Mouse (Mus musculus) hindbrain, postnatal 0 days (tissue): Measurements from ENCODE around the gene Slc25a15. TPM values are rescaled to one million over a fixed set of nuclear protein-coding genes. Genes with fewer than 3 reads are reported as not detected.

Source experiments
- ATAC-seq: fragments of 200-750 bp; cut with Nextera tagmentation; 2 replicates; pipeline ENCODE4 v1.8.0; 2017; ENCODE audit warnings: mild to moderate bottlenecking, moderate TSS enrichment, moderate library complexity
- DNase-seq: peaks from one replicate; pipeline ENCODE4 v3.0.0-alpha.2; 2015; ENCODE audit warnings: low spot score
- H3K27ac ChIP-seq: fragments of 300-500 bp; sonication (generic); 2 replicates; pipeline ENCODE4 v1.5.1; 2014; ENCODE audit warnings: mild to moderate bottlenecking
- H3K27me3 ChIP-seq: fragments of 300-500 bp; sonication (generic); 2 replicates; pipeline ENCODE4 v1.6.1; 2014; ENCODE audit warnings: low read length, mixed read lengths; ENCODE audit not compliant: insufficient read depth
- H3K36me3 ChIP-seq: fragments of 300-500 bp; sonication (generic); 2 replicates; pipeline ENCODE4 v1.6.1; 2014; ENCODE audit warnings: low read length, mixed read lengths; ENCODE audit not compliant: insufficient read depth
- H3K4me1 ChIP-seq: fragments of 300-500 bp; sonication (generic); 2 replicates; pipeline ENCODE4 v1.6.1; 2014; ENCODE audit warnings: antibody characterized with exemption, low read length, mixed read lengths; ENCODE audit not compliant: insufficient read depth
- H3K4me2 ChIP-seq: fragments of 300-500 bp; sonication (generic); 2 replicates; pipeline ENCODE4 v1.6.1; 2014; ENCODE audit warnings: low read depth, mild to moderate bottlenecking, low read length, moderate library complexity, mixed read lengths
- H3K4me3 ChIP-seq: fragments of 300-500 bp; sonication (generic); 2 replicates; pipeline ENCODE4 v1.5.1; 2014; ENCODE audit warnings: low read length
- H3K9ac ChIP-seq: fragments of 300-500 bp; sonication (generic); replicated peaks from 2 replicates; pipeline ENCODE4 v1.6.1; 2014; ENCODE audit warnings: mild to moderate bottlenecking, low read length, moderate library complexity, mixed read lengths
- H3K9me3 ChIP-seq: fragments of 300-500 bp; sonication (generic); 2 replicates; pipeline ENCODE4 v1.6.1; 2016; ENCODE audit warnings: low read length, mixed read lengths
- CTCF ChIP-seq: IDR thresholded peaks from 2 replicates; pipeline ENCODE4 v1.5.1; 2016; ENCODE audit warnings: antibody characterized with exemption, control low read depth, low read depth
- WGBS: fragments of 180-500 bp; shearing (Covaris S2); extraction: QIAGEN DNeasy Blood & Tissue Kit; methylation state at CpG from one replicate; pipeline ENCODE4 v1.1.7; 2014; 5-methylcytosine and 5-hydroxymethylcytosine counted together
- polyA plus RNA-seq: library from polyadenylated mRNA; unstranded; fragments of >200 nt; fragmentation: Nextera tagmentation; extraction: Ambion mirVana; gene quantifications from 2 replicates; pipeline ENCODE4 v1.2.1, GENCODE M21; 2015
- total RNA-seq: library from RNA; depleted of rRNA; stranded (reverse); fragments of >200 nt; gene quantifications from 2 replicates; pipeline ENCODE4 v1.2.3, GENCODE M21; 2014; rRNA removed

Slc25a15 gene
- total RNA-seq (8.5 and 9.3 TPM in 2 replicates), polyA plus RNA-seq (9.3 and 9.9 TPM in 2 replicates)

DNA sequence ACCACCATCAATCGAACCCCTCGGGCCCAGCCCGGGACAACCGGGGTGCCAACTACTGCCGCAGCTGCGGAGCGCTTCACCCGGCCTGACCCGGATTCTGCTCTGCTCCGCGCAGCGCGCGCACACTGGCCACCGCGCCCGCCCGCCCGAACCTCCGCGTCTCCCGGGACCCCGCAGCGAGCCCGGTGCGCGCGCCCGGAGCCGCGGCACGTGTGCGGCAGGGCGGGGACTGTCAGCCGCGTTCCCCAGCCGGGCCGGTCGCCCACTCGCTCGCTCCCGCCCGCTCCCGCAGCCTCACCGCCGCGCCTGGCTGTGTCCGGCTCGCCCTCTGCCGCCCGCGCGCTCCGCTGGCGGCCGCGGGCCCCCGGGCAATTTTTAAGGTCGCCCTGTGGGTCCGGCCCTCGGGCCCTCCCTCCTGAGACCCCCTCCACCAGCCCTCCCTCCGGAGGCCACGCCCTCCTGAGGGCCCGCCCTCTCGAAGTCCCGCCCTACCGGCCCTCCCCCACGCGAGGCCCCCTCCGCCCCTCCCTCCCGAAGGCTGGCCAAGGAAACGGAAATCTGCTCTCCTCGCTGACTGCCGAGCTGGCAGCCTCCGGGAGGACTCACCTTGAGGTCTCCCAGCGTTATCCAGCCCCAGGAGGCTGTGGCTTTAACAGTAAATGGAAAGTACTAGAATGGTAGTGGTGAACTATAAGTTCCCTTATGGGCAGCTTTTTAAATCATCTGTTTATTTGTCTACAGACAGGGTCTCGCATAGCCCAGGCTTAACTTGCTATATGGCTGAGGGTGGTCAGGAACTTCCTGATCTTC is at the start of gene Slc25a15:
TSS of gene Slc25a15 (minus strand) at position 456 of the 810 bp plus-strand sequence.
- no peaks in the 10 kb centered on the region for H3K36me3 ChIP-seq
- ATAC-seq = peak; percentile 95
- H3K9ac ChIP-seq = peak within 1 kb of the TSS; percentile 70
- H3K27ac ChIP-seq = peak within 1 kb of the TSS; percentile 80
- under 1% methylated on average over 69 of the region's 77 CpGs for WGBS
- no peaks in the 10 kb centered on the region for H3K27me3 ChIP-seq
- TF ChIP-seq CTCF = no peak
- peak within 1 kb of the TSS; percentile 82 for H3K4me3 ChIP-seq
- H3K4me2 ChIP-seq = peak within 1 kb of the TSS; percentile 82
- H3K4me1 ChIP-seq = no peaks in the 10 kb centered on the region
- H3K9me3 ChIP-seq = no peaks in the 10 kb centered on the region
- DNase-seq = peak; percentile 94

DNA sequence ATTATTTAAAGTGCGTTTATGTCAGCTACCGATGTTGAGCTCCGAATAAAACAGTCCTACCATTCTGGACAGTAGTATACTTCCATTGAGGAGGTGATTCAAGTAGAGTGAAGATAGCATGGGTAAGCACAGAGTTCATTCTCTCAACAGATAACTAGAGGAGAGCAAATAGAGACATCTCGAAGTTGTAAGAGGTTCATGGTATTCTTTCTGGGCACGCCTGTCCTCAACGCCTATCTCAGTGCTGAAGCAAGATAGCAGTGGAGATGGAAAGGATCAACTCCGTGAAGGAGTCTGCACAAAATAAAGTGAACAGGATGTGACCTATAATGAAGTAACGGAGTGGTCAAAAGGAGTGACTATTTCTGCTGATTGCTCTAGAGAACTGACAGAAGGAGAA is 13.6 kb upstream of the Slc25a15 start:
- no peak for TF ChIP-seq CTCF
- peak overlapping the region; percentile 79; the same call in 1 of the 2 replicates for H3K27ac ChIP-seq
- WGBS = 20% methylated on average over 8 of the region's 8 CpGs

DNA sequence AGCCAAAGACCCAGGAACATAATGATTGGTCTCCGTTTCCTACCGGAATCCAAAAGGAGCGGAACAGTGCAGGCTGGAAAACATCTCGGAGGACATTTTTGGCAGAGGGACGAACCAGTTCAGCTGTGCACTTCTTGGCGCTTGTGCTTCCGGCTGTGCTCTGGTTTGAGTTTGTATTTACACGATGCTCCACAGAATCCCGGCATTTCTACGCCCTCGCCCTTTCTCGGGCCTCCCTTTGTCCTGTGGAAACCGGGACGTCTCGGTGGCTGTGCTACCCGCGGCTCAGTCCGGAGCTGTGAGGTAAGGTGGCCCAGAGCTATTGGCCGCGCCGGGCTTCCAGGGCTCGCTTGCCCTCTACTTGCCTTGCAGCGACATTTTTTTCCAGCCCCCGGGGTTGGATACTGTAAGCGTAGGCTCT is 12.9 kb upstream of the Slc25a15 start, which contains the start of gene Mrps31:
TSS of gene Mrps31 (plus strand) at position 80 of the 421 bp plus-strand sequence.
- peak; percentile 95 for ATAC-seq
- peak within 1 kb of the TSS; percentile 79 for H3K27ac ChIP-seq
- H3K36me3 ChIP-seq = no peaks in the 10 kb centered on the region
- DNase-seq = peak; percentile 94
- H3K4me2 ChIP-seq = peak within 1 kb of the TSS; percentile 78
- no peaks in the 10 kb centered on the region for H3K27me3 ChIP-seq
- 0% methylated on average over 25 of the region's 25 CpGs for WGBS
- H3K9ac ChIP-seq = peak within 1 kb of the TSS; percentile 73
- H3K4me1 ChIP-seq = no peaks in the 10 kb centered on the region; the same call in 1 of the 2 replicates
- peak within 1 kb of the TSS; percentile 76 for H3K4me3 ChIP-seq
- H3K9me3 ChIP-seq = no peaks in the 10 kb centered on the region
- TF ChIP-seq CTCF = peak; percentile 24

More for the DNA sequence above, 13.6 kb upstream of the Slc25a15 start:
- Histone ChIP-seq H3K4me1 (no peaks in the 10 kb centered on the region; the same call in 1 of the 2 replicates), H3K4me2 (peak overlapping the region; percentile 78), H3K27me3 (no peaks in the 10 kb centered on the region), H3K9me3 (no peaks in the 10 kb centered on the region), H3K4me3 (peak overlapping the region; percentile 76), H3K9ac (peak overlapping the region; percentile 73), H3K36me3 (0 out of 2 replicates have a peak, but pooled peaks cover under 1% of the 10 kb centered on the region)
- DNase-seq (no peak), ATAC-seq (no peak)

DNA sequence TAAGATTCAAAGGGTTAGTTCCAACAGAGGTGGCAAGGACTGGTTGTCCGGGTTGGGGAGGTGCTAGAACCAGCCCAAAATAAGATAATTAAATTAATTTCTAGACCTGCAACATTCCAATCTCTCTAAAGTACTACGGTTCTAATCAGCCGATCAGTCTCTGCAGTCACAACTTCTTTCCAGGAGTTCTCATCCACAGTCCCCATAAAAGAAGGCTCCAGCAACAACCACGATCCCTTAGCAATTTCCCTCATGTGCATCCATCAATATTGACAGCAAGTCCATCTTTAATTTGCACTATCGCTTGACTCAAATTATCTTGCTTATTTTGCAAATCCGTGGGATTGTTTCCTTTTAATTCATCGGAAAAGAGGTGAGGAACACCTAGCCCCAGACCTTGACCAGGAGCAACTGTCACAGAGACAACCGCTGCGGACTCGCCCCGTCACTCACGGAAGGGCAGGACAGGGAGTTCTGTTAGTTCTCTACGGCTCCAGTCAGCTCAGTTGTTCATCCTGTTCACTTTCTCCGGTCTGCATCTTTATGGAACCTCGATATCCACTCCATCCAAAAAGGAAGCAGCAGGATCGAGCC is 12.4 kb upstream of the Slc25a15 start:
- Histone ChIP-seq H3K4me3 (peak overlapping the region; percentile 76), H3K4me2 (peak overlapping the region; percentile 78), H3K27me3 (no peaks in the 10 kb centered on the region), H3K9me3 (no peaks in the 10 kb centered on the region), H3K36me3 (no peaks in the 10 kb centered on the region), H3K4me1 (no peaks in the 10 kb centered on the region; the same call in 1 of the 2 replicates), H3K27ac (peak overlapping the region; percentile 79), H3K9ac (peak overlapping the region; percentile 73)
- 16% methylated on average over 16 of the region's 16 CpGs for WGBS
- peak; percentile 22; the same call in 1 of the 2 replicates for ATAC-seq
- no peak for TF ChIP-seq CTCF
- no peak for DNase-seq

DNA sequence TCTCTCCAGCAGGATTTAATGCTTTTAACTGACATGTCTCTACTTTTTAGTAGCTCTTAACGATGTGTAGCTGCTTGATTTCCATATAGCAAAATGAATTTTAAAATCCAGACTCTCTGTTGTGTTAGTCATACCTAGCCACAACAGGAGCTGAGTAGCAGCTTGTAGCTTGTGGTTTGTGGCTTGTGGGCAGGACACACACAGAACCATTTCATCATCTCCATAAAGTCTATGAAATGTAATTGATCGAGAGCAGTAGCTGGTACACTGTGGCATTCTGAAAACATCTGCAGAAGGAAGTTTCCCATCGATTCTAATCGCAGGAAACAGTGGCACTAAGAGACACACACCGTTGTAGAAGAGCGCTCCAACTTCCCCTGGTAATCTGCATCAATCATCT is 7.3 kb upstream of the Slc25a15 start:
- H3K27me3 ChIP-seq = no peaks in the 10 kb centered on the region
- ATAC-seq = no peak
- 80% methylated on average over 6 of the region's 6 CpGs for WGBS
- no peaks in the 10 kb centered on the region for H3K36me3 ChIP-seq
- H3K9ac ChIP-seq = no peak overlapping the region
- H3K4me1 ChIP-seq = no peaks in the 10 kb centered on the region
- DNase-seq = no peak
- H3K9me3 ChIP-seq = no peaks in the 10 kb centered on the region
- TF ChIP-seq CTCF = no peak
- no peak overlapping the region for H3K4me2 ChIP-seq
- no peak overlapping the region for H3K4me3 ChIP-seq
- H3K27ac ChIP-seq = no peak overlapping the region

DNA sequence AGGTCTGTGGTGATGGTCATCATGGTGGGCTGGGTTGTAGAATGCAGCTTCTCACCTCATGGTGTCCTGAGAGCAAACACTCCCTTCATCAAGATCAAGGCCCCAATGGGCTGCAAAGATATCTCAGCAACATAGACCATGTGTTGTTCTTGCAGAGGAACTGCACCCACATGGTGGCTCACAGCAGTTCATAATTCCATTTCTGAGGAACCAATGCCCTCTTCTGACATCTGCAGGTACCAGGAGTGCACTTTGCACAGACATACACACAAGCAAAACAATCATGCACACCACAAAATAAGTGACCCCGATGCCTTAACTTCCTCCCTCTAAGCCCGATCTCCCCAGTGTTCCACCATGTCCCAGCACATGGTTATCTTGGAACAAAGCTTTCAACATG is 4.8 kb upstream of the Slc25a15 start:
- Histone ChIP-seq H3K4me3 (no peak overlapping the region), H3K27me3 (no peaks in the 10 kb centered on the region), H3K9me3 (no peaks in the 10 kb centered on the region), H3K27ac (no peak overlapping the region), H3K4me1 (no peaks in the 10 kb centered on the region), H3K9ac (no peak overlapping the region), H3K4me2 (no peak overlapping the region), H3K36me3 (no peaks in the 10 kb centered on the region)
- 90% methylated on average over 2 of the region's 2 CpGs for WGBS
- no peak for TF ChIP-seq CTCF
- DNase-seq (no peak), ATAC-seq (no peak)
